Mouse (Mus musculus) adrenal gland, postnatal 4 days (tissue): ENCODE data around the gene B4galt7. TPM values are rescaled to one million over a fixed set of nuclear protein-coding genes. Genes with fewer than 3 reads are reported as not detected.

Experiments
- total RNA-seq, 2 experiments: library from RNA; stranded (reverse); gene quantifications; 2 replicates each; pipeline ENCODE4 v1.2.3; 2021

Gene B4galt7
- total RNA-seq, 2 experiments from 2014 or later = 16.5 to 18.8 TPM

Other genes starting within 250 kb of the B4galt7 start
- 100 to 1,000 TPM; 105 to 114 TPM for gene Lman2, start 237.1 kb upstream of the B4galt7 start, total RNA-seq
- 1 to 10 TPM; 1.0 to 1.1 TPM for gene Rgs14, start 230.2 kb upstream of the B4galt7 start, total RNA-seq
- 100 to 1,000 TPM in 1 of 2 experiments, 1 to 10 TPM in 1; 3.5 to 132 TPM for gene Slc34a1, start 201.7 kb upstream of the B4galt7 start, total RNA-seq
- not detected for gene Pfn3, start 184.7 kb upstream of the B4galt7 start, total RNA-seq
- gene F12, start 173.1 kb upstream of the B4galt7 start, total RNA-seq = 10 to 100 TPM in 1 of 2 experiments, 1 to 10 TPM in 1; 1.3 to 36.6 TPM
- gene Grk6, start 154.8 kb upstream of the B4galt7 start, total RNA-seq = 10 to 100 TPM; 54.3 to 56.7 TPM
- gene Prr7, start 135.6 kb upstream of the B4galt7 start, total RNA-seq = 1 to 10 TPM; 6.4 to 8.0 TPM
- 10 to 100 TPM; 56.4 to 75.6 TPM for gene Dbn1, start 111.8 kb upstream of the B4galt7 start, total RNA-seq
- 10 to 100 TPM; 44.5 to 47.1 TPM for gene Pdlim7, start 86.2 kb upstream of the B4galt7 start, total RNA-seq
- gene Dok3, start 70.6 kb upstream of the B4galt7 start, total RNA-seq = 1 to 10 TPM; 2.6 to 4.7 TPM
- gene Ddx41, start 63.2 kb upstream of the B4galt7 start, total RNA-seq = 10 to 100 TPM; 54.0 to 57.4 TPM
- gene Fam193b, start 28.8 kb upstream of the B4galt7 start, total RNA-seq = 10 to 100 TPM; 61.6 to 76.7 TPM
- gene Tmed9, start 26.2 kb upstream of the B4galt7 start, total RNA-seq = 100 to 1,000 TPM; 167 to 169 TPM
- 10 to 100 TPM; 40.7 to 41.4 TPM for gene Caml, start 23.1 kb downstream of the B4galt7 start, total RNA-seq
- gene Ddx46, start 35.1 kb downstream of the B4galt7 start, total RNA-seq = 10 to 100 TPM; 57.1 to 57.2 TPM
- gene B230219D22Rik, start 93.2 kb downstream of the B4galt7 start, total RNA-seq = 10 to 100 TPM; 64.5 to 66.0 TPM
- gene Txndc15, start 114.8 kb downstream of the B4galt7 start, total RNA-seq = 10 to 100 TPM; 53.9 to 54.3 TPM
- 10 to 100 TPM; 55.0 to 56.2 TPM for gene Pcbd2, start 127.5 kb downstream of the B4galt7 start, total RNA-seq
- gene Catsper3, start 184.7 kb downstream of the B4galt7 start, total RNA-seq = under 1 TPM in 1 of 2 experiments, not detected in 1; 0.31 TPM
- gene Pitx1, start 236.3 kb downstream of the B4galt7 start, total RNA-seq = under 1 TPM in 1 of 2 experiments, not detected in 1; 0.11 TPM